Mouse (Mus musculus): ENCODE results near the gene Gm12394.
"Not testable (repeated sequence)": the region's sequence is repeated elsewhere in the genome, so short reads cannot be mapped to it uniquely, and the experiment has no call there.

Gm12394 gene

DNA sequence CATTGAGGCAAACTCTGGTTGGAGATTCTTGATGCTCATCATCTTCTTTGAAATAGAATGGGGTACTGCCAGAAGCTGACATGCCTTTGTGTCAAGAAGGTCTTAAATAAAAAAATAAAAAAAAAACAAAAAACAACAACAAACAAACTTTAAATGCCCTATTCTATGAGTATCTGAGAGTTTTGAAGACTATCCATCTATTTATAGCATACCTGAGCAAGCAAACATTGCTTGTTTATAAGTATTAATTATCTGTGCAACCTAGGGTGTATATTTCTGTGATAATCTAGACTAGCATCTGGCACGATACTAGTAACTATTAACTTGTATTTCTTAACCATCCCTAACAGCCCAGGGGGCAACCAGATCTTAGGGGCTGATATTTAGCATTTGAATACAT, at the start of gene Gm12394:
TSS of gene Gm12394 (minus strand) at position 101 of the 400 bp plus-strand sequence.
- not testable (repeated sequence) for DNase-seq (ENCODE audit: low spot score in 2 of 2)

DNA sequence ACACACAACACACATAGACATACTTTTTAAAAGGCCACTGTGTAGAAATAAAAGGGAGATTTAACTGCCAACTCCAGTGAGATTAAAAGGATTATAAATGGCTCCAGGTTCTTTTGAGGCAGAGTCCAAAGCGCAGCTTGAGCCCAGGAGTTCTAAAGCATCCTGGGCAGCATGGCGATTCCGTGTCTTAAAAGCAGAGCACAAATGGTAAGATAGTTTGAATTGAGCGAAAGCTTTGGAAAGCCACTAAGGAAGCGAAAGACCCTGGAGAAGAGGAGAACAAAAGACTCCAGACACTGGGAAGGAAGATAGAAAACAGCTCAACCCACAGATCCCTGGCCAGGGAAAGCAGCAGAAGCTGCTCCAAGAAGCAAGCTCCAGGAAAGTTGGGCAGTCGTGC, 48.4 kb upstream of the Gm12394 start:
- no peak for DNase-seq (ENCODE audit: low spot score in 2 of 2)

GRCm38 (mm10) chr4:42904523-42904922, 48.0 kb upstream of the Gm12394 start:
- DNase-seq (ENCODE audit: low spot score in 2 of 2) = no peak

GRCm38 (mm10) chr4:42903942-42904341, 47.4 kb upstream of the Gm12394 start:
- no peak for DNase-seq (ENCODE audit: low spot score in 2 of 2)

GRCm38 (mm10) chr4:42902730-42903129, 46.2 kb upstream of the Gm12394 start:
- no peak for DNase-seq (ENCODE audit: low spot score in 2 of 2)

DNA sequence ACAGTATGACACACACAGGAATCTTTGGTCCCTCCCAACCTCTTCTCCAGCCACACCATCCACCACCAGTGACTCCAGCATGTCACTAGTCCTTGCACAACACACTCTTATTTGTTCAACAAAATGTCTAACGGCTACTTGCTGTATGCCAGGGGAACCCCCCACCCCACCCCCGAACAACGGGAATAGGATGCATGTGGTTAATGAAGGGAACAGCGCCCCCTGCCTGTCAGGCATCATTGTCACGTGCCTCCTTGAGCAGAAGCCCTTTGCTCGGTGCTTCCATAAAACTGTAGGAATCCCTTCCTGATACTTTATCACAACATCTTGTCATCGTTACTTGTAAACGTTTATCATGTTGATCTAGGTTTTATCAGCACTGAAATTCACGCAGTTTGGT, 45.6 kb upstream of the Gm12394 start:
- DNase-seq (ENCODE audit: low spot score in 2 of 2) = no peak

GRCm38 (mm10) chr4:42900878-42901277, 44.3 kb upstream of the Gm12394 start:
- DNase-seq (ENCODE audit: low spot score in 2 of 2) = peak; percentile 64 to 69

DNA sequence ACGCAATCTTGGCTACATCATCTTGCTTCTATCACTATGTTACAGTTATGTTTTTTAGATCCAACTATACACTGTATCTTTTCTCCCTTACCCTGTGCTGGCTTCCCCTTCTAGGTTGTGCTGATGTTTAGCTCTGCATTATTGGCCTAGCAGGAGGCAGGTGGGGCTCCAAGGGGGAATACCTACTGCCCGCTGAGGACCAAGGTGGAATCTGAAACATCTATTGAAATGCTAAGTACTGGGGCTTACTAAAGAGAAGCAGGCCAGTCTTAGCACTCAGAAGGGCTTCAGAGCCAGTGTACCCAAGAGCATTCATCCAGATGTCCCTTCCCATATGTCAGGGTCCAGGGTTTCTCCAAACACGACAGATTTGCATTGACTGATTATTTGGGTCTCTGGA, 42.3 kb upstream of the Gm12394 start:
- no peak for DNase-seq (ENCODE audit: low spot score in 2 of 2)

GRCm38 (mm10) chr4:42895118-42895517, 38.5 kb upstream of the Gm12394 start:
- no peak for DNase-seq (ENCODE audit: low spot score in 2 of 2)

DNA sequence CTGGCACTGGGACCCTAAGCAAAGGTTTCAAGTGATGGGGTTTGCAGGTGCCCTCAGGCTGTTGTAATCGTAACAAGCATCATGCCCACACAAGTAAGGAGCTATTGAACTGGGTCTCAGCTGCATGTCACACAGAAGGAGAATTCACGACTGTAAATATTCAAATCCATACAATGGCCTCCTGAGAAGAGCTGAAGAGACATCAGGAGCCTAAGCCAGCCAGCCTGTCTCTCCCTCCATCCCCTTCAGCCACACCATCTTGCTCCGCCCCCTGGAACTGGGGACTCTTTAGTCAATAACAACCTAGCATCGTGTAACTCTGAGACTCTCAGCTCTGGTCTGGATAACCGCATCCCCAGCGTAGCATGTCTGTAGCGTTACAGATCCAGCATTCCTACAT, 34.6 kb upstream of the Gm12394 start:
- DNase-seq (ENCODE audit: low spot score in 2 of 2) = no peak

DNA sequence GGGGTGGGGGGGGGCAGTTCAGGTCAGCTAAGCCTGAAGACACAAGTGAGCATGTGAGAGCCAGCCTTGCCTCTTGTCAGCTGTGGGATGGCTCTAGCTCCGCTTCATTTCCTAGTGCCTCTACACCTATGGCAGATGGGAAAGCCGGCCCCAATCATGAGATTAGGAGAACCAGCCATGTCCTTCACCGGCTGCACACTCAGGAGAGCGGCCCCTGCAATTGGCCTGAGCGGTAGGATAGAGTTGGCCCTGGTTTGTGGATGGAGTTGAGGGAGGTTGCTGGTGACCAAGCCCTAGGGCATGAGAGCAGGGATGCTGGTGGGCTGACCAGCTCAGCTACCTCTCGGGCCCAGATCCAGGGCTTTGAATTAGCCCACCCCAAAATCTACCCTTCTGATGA, 32.2 kb upstream of the Gm12394 start:
- no peak for DNase-seq (ENCODE audit: low spot score in 2 of 2)

- peak; percentile 51 to 57 for DNase-seq (ENCODE audit: low spot score in 2 of 2)
Observed at GRCm38 (mm10) chr4:42886926-42887325, 30.4 kb upstream of the Gm12394 start.

GRCm38 (mm10) chr4:42880677-42880948, 24.0 kb upstream of the Gm12394 start:
- no peak for DNase-seq (ENCODE audit: low spot score in 2 of 2)

- DNase-seq (ENCODE audit: low spot score in 2 of 2) = no peak
Observed at GRCm38 (mm10) chr4:42879829-42880676, 23.5 kb upstream of the Gm12394 start.

- no peak for DNase-seq (ENCODE audit: low spot score in 2 of 2)
Observed at GRCm38 (mm10) chr4:42877657-42878056, 21.1 kb upstream of the Gm12394 start.

DNA sequence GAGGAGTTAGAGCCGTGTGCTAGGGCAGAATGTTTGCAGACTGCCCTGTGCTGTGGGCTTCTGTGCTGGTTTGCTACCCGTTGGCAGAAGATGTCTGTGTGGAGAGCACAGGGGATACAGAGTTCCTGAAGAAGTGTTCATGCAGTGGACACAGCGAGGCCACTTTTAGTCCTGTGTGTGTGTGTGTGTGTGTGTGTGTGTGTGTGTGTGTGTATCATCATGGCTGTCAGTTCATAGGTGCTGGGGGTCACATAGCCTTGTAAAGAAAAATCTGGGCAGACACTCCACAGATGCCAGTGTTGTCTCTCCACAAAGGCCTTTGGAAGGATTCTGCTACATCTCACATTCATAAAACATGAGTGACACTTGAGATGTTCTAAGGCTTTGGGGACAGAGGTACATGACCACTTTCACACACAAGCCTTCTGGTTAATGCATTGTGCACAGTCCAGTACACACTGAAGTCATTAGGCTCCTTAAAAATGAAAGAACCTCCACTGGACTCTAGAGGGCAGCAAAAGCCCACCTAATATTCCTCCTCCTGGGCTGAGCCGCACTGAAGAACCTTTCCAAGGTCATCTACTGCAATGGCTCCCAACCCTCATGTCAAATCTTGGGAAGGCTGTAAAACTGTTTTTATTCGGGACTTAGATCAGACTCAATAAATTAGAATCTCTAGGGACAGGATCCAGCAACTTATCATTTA, 20.2 kb upstream of the Gm12394 start:
- DNase-seq (ENCODE audit: low spot score in 2 of 2) = peak; percentile 55 to 66

- DNase-seq (ENCODE audit: low spot score in 2 of 2) = no peak
Observed at GRCm38 (mm10) chr4:42874134-42874533, 17.6 kb upstream of the Gm12394 start, which contains the start of gene Fam205c. Gene Fam205c (minus strand): TSS chr4:42874234.

DNA sequence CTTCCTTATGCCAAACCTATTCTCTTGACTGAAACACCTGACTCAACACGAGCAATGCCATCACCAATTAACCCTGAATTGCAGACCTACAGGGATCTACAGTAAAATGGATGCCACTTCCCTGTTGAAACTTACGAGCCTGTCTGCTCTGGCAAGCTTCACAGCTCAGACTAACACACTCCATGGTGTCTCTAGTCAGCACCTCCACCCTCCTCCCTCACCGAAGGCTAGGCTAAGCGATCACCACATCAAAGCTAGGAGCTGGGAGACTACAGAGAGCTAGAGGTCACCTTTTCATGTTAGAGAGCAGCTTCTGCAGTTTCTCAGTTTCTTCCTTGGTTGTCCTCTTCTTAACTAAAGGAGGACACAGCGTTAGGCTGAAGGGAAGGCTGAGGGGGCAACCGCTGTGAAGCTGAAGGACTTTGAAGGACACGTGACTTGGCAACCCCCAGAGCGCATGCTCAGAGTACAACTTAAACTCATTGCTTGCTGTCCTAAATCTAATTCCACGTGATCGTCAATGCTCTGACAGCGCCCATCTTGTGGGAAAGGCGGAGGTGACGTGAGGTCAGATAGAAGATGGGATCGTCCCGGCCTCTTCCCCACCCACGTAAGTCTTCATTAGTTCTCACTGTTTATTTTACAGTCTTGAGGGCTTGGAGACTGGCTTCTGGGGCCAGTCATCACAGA, 16.3 kb upstream of the Gm12394 start:
- DNase-seq (ENCODE audit: low spot score in 2 of 2) = no peak

DNA sequence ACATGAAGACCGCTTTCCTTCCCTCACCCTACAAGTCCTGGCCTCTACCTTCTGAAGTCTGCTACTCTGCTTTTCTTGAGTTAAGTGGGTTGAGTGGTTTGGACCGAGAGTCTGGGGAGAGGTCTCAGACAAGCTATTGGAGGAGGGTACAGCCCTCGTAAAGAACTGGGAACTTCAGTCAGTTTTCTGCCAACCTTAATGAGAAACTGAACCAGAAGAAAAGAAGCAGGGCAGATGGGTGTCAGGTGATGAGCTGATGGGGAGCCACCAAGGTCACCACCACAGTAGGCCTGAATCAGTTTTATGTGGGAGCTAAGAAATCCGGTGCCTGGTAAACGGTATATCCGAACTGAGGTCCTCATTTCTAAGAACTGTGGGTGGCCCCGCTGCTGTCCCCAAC, 15.6 kb upstream of the Gm12394 start:
- DNase-seq (ENCODE audit: low spot score in 2 of 2) = no peak

DNA sequence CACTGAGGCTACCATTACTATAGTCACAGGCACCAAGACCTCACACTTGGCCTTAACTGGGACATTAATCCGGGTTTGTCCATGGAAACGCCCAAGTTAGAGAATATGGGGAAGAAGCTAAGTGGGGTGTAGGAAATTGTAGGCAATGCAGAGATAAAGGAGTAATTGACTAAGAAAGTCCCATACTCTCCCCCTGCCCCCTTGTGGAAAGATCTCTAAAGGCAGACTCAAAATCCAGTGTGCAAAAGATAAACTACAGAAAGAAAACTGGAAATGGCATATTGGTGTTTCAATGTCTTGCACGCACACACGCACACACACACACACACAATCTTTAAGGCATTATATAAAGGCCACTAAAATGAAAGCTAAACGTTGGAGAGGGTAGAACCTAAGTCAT, 14.2 kb upstream of the Gm12394 start:
- no peak for DNase-seq (ENCODE audit: low spot score in 2 of 2)

GRCm38 (mm10) chr4:42868193-42868592, 11.6 kb upstream of the Gm12394 start:
- no peak for DNase-seq (ENCODE audit: low spot score in 2 of 2)

- no peak for DNase-seq (ENCODE audit: low spot score in 2 of 2)
Observed at GRCm38 (mm10) chr4:42867390-42867789, 10.8 kb upstream of the Gm12394 start.

- not testable (repeated sequence) for DNase-seq (ENCODE audit: low spot score in 2 of 2)
Observed at GRCm38 (mm10) chr4:42863487-42863886, 6.9 kb upstream of the Gm12394 start.

Data from right cerebral cortex, adult 2 months (tissue).